In the genomic region with DNA sequence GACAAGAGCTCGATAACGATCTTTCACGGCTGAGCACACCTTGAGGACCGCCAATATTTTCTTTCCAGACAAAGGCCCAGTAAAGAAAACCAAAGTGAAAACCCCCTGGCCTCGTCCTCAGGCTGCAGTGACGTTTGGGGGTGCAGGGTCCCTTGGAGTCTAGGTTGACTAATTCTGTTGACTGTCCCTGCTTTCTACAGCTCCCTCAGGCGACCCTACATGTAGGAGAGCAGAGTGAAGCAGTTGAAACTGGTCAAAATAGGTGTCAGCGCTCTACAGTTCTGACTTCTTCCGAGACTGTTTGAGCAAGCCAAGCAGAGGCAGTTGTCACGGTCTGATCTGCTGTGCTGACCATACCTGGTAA, we compare ENCODE assay signal across 26 mouse cellular contexts.
DNase-seq lines count a peak whose midpoint lies in the region; ATAC-seq and TF ChIP-seq lines count a peak whose summit lies in the region.
"Had no signal": no experiment of that assay in that cellular context is flagged by ENCODE, and none has a peak within 500 bp of the region (broad histone marks: within the 10 kb centered on the region; RNA-seq: fewer than 3 reads in every experiment).

No protein-coding gene starts in this region.

- H3K27ac ChIP-seq in heart, embryonic 12.5 days (ENCODE audit: poor library complexity, severe bottlenecking): peak overlapping the region; percentile 31; the same call in 1 of the 2 replicates
- peak overlapping the region; percentile 39 for H3K27ac ChIP-seq in kidney, embryonic 15.5 days
- H3K27ac ChIP-seq in kidney, adult 2 months (ENCODE audit: insufficient read depth, low read depth, low read length): no peak overlapping the region
- H3K27ac ChIP-seq in lung, embryonic 16.5 days (ENCODE audit: low read length): peak overlapping the region; percentile 81
- peak overlapping the region; percentile 24; the same call in 1 of the 2 replicates for H3K27ac ChIP-seq in stomach, embryonic 16.5 days (ENCODE audit: low read length)
- H3K27ac ChIP-seq: embryonic facial prominence, embryonic 13.5 days; forebrain, embryonic 12.5 days; hindbrain, embryonic 15.5 days; limb, embryonic 12.5 days; neural tube, embryonic 13.5 days; stomach, embryonic 15.5 days had no signal

- TF ChIP-seq CTCF in kidney, adult 2 months (conservative IDR thresholded peaks at IDR 0.05; ENCODE audit: insufficient read depth, insufficient read length, low read depth, low read length): no peak

- peaks cover 10% of the 10 kb centered on the region for H3K36me3 ChIP-seq in heart, embryonic 12.5 days
- H3K36me3 ChIP-seq in kidney, embryonic 15.5 days: no peaks in the 10 kb centered on the region
- H3K36me3 ChIP-seq in kidney, adult 2 months (ENCODE audit: control insufficient read depth, insufficient read depth, low read length): no peaks in the 10 kb centered on the region
- H3K36me3 ChIP-seq in lung, embryonic 16.5 days (ENCODE audit: control insufficient read depth, insufficient read depth, low read length): no peaks in the 10 kb centered on the region
- no peaks in the 10 kb centered on the region for H3K36me3 ChIP-seq in stomach, embryonic 16.5 days (ENCODE audit: control insufficient read depth, insufficient read depth, low read length)
- H3K36me3 ChIP-seq: forebrain, embryonic 12.5 days; hindbrain, embryonic 15.5 days; limb, embryonic 12.5 days; neural tube, embryonic 13.5 days; stomach, embryonic 15.5 days had no signal

- H3K4me2 ChIP-seq in heart, embryonic 12.5 days: no peak overlapping the region
- H3K4me2 ChIP-seq in kidney, embryonic 15.5 days: no peak overlapping the region
- peak overlapping the region; percentile 26; the same call in 1 of the 2 replicates for H3K4me2 ChIP-seq in lung, embryonic 16.5 days (ENCODE audit: low read depth, low read length)
- no peak overlapping the region for H3K4me2 ChIP-seq in stomach, embryonic 16.5 days (ENCODE audit: low read depth, low read length)
- H3K4me2 ChIP-seq: embryonic facial prominence, embryonic 13.5 days; forebrain, embryonic 12.5 days; heart, embryonic 11.5 days; hindbrain, embryonic 15.5 days; limb, embryonic 12.5 days; liver, embryonic 11.5 days; neural tube, embryonic 13.5 days; stomach, embryonic 15.5 days had no signal

- no peak overlapping the region for H3K4me3 ChIP-seq in heart, embryonic 12.5 days
- no peak overlapping the region for H3K4me3 ChIP-seq in kidney, embryonic 15.5 days (replicated peaks)
- H3K4me3 ChIP-seq in kidney, adult 2 months (ENCODE audit: insufficient read depth, low read depth, low read length): no peak overlapping the region
- H3K4me3 ChIP-seq in lung, embryonic 16.5 days (ENCODE audit: low read length): no peak overlapping the region
- H3K4me3 ChIP-seq in stomach, embryonic 16.5 days (replicated peaks; ENCODE audit: low read length): no peak overlapping the region
- H3K4me3 ChIP-seq: embryonic facial prominence, embryonic 13.5 days; erythroblast, embryonic 14.5 days; forebrain, embryonic 12.5 days; hindbrain, embryonic 15.5 days; limb, embryonic 12.5 days; myocyte; neural tube, embryonic 13.5 days; stomach, embryonic 15.5 days had no signal

- DNase-seq in heart, adult 8-10 months (ENCODE audit: low spot score): no peak
- DNase-seq in kidney, adult 2 months: no peak
- no peak for DNase-seq in lung, postnatal 14 days
- DNase-seq: adrenal gland, postnatal 25 days; cerebellum, adult 8-10 months; cerebellum, postnatal 36 days; embryo, embryonic 11 days; gastrocnemius, postnatal 36 days; liver, postnatal 0 days; thymus, adult 2 months; thymus, postnatal 4 days had no signal

- H3K4me1 ChIP-seq in heart, embryonic 12.5 days (replicated peaks): peaks cover 8% of the 10 kb centered on the region
- peaks cover 6% of the 10 kb centered on the region; the same call in 1 of the 2 replicates for H3K4me1 ChIP-seq in kidney, embryonic 15.5 days
- H3K4me1 ChIP-seq in kidney, adult 2 months (ENCODE audit: control insufficient read depth, insufficient read depth, low read length): no peaks in the 10 kb centered on the region
- peaks cover 15% of the 10 kb centered on the region for H3K4me1 ChIP-seq in lung, embryonic 16.5 days (replicated peaks; ENCODE audit: control insufficient read depth, insufficient read depth, low read length)
- peaks cover 3% of the 10 kb centered on the region; the same call in 1 of the 2 replicates for H3K4me1 ChIP-seq in stomach, embryonic 16.5 days (ENCODE audit: control insufficient read depth, insufficient read depth, low read length)
- H3K4me1 ChIP-seq: embryonic facial prominence, embryonic 13.5 days; forebrain, embryonic 12.5 days; hindbrain, embryonic 15.5 days; neural tube, embryonic 13.5 days; stomach, embryonic 15.5 days had no signal

- H3K27me3 ChIP-seq in heart, embryonic 12.5 days (replicated peaks): no peaks in the 10 kb centered on the region
- H3K27me3 ChIP-seq in kidney, embryonic 15.5 days: no peaks in the 10 kb centered on the region
- H3K27me3 ChIP-seq in kidney, adult 2 months (replicated peaks; ENCODE audit: control insufficient read depth, insufficient read depth, low read length): no peaks in the 10 kb centered on the region
- H3K27me3 ChIP-seq in lung, embryonic 16.5 days (ENCODE audit: control insufficient read depth, insufficient read depth, low read depth, low read length): no peaks in the 10 kb centered on the region
- no peaks in the 10 kb centered on the region for H3K27me3 ChIP-seq in stomach, embryonic 16.5 days (ENCODE audit: control insufficient read depth, insufficient read depth, low read length)
- H3K27me3 ChIP-seq: embryonic facial prominence, embryonic 13.5 days; forebrain, embryonic 12.5 days; hindbrain, embryonic 15.5 days; limb, embryonic 12.5 days; neural tube, embryonic 13.5 days; stomach, embryonic 15.5 days had no signal

- no peak for ATAC-seq in heart, embryonic 12.5 days (ENCODE audit: insufficient number of reproducible peaks, low FRiP score)
- peak; percentile 43; the same call in 1 of the 2 replicates for ATAC-seq in kidney, embryonic 15.5 days (replicated peaks; ENCODE audit: low FRiP score)
- ATAC-seq in lung, embryonic 16.5 days (ENCODE audit: low read depth): peak; percentile 53
- ATAC-seq in stomach, embryonic 16.5 days (ENCODE audit: insufficient read depth, low FRiP score): no peak
- ATAC-seq: liver, postnatal 0 days; midbrain, embryonic 16.5 days had no signal

- H3K9me3 ChIP-seq in heart, embryonic 12.5 days (replicated peaks): no peaks in the 10 kb centered on the region
- no peaks in the 10 kb centered on the region for H3K9me3 ChIP-seq in kidney, embryonic 15.5 days (replicated peaks)
- no peaks in the 10 kb centered on the region for H3K9me3 ChIP-seq in lung, embryonic 16.5 days (ENCODE audit: control insufficient read depth, low read length)
- no peaks in the 10 kb centered on the region for H3K9me3 ChIP-seq in stomach, embryonic 16.5 days (replicated peaks; ENCODE audit: control insufficient read depth, low read length)
- H3K9me3 ChIP-seq: embryonic facial prominence, embryonic 13.5 days; forebrain, embryonic 12.5 days; hindbrain, embryonic 15.5 days; limb, embryonic 12.5 days; neural tube, embryonic 13.5 days; stomach, embryonic 15.5 days had no signal

- H3K9ac ChIP-seq in heart, embryonic 12.5 days: no peak overlapping the region
- no peak overlapping the region for H3K9ac ChIP-seq in kidney, embryonic 15.5 days
- no peak overlapping the region for H3K9ac ChIP-seq in lung, embryonic 16.5 days (ENCODE audit: low read length)
- no peak overlapping the region for H3K9ac ChIP-seq in stomach, embryonic 16.5 days (ENCODE audit: low read length)
- H3K9ac ChIP-seq: embryonic facial prominence, embryonic 13.5 days; forebrain, embryonic 12.5 days; hindbrain, embryonic 15.5 days; limb, embryonic 12.5 days; liver, postnatal 0 days; neural tube, embryonic 13.5 days; stomach, embryonic 15.5 days had no signal

- WGBS in heart, embryonic 12.5 days: 71% methylated on average over 10 of the region's 10 CpGs
- 54% methylated on average over 10 of the region's 10 CpGs for WGBS in kidney, embryonic 15.5 days
- 66% methylated on average over 10 of the region's 10 CpGs for WGBS in kidney, adult 2 months
- WGBS in lung, embryonic 16.5 days: 53% methylated on average over 10 of the region's 10 CpGs
- WGBS in stomach, embryonic 16.5 days: 74% methylated on average over 10 of the region's 10 CpGs

- no peak for TF ChIP-seq POLR2A in kidney, adult 2 months (IDR thresholded peaks at IDR 0.05; ENCODE audit: low read depth, low read length)

Comparison
In these comparisons a context has a peak if more than half of its experiments do, and no peak if none do; other contexts are left out.
1. ATAC-seq: peak in kidney, embryonic 15.5 days (single experiment) and lung, embryonic 16.5 days (single experiment); none in heart, embryonic 12.5 days (single experiment) and stomach, embryonic 16.5 days (single experiment).